Mouse (Mus musculus) liver, adult 2 months (tissue): ENCODE measurements around the gene Gpi1.

Experiments used
- CTCF ChIP-seq: fragments of 200-500 bp; IDR thresholded peaks from 2 replicates; pipeline ENCODE4 v1.5.1; 2011; ENCODE audit warnings: low read depth, low read length, control low read depth
- POLR2A ChIP-seq: fragments of 200-500 bp; IDR thresholded peaks from 2 replicates; pipeline ENCODE4 v1.6.1; 2011; ENCODE audit warnings: low read length, control low read depth; ENCODE audit not compliant: insufficient read depth; ENCODE audit errors: extremely low read depth

GRCm38 (mm10) chr7:34216474-34216873 is 13.7 kb downstream of the Gpi1 start:
- TF ChIP-seq CTCF (no peak), POLR2A (no peak)
